Mouse (Mus musculus) naive thymus-derived CD4-positive, alpha-beta T cell, adult 2 months (primary cell): ENCODE measurements at regions not wholly inside any gene's neighbourhood (a gene's known extent, or its start where the extent isn't known, plus 50 kb on each side); places are given as distances from the start of the nearest gene placed in this dataset.
"Not testable (repeated sequence)": the region's sequence is repeated elsewhere in the genome, so short reads cannot be mapped to it uniquely, and the experiment has no call there.

ENCODE experiments used
- DNase-seq: peaks from one replicate; pipeline ENCODE4 v3.0.0-alpha.2; 2011; ENCODE audit warnings: low read depth

DNA sequence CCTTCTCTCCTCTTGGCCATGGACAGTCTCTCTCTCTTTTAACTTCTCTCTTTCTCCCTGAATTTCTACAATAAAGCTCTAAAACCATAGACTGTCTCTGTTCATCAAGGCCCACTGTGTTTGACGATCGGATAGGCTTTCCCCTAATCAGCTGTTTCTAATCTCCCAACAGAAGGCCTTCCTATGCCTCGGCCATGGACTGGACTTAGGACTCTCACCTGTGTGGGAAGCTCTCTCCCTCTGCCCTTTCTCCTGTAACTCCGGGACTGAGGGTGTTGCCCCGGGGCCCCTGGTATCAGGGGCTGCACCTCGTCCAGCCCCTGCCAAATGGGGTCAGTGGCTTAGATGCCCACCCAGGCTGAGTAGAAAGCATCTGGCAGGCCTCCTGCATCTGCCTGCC, 713.0 kb downstream of the Rapgef2 start:
- no peak for DNase-seq

DNA sequence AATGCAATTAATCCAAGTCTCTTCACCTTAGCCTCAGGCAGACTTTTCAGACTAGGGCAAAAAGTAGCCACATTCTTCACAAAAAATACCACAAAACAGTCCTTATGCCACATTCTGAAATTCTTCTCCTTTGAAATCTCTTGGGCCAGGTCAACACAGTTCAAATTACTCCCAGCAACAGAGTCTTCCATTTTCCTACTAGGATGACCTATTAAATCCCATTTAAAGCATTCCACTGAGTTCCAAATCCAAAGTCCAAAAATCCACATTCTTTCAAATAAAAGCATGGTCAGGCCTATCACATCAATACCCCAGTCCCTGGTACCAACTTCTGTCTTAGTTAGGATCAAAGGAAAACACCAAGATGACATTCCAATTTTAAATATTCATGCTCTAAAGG, 721.4 kb downstream of the Rapgef2 start:
- not testable (repeated sequence) for DNase-seq
